18 mouse cellular contexts compared by ENCODE assay signal in genomic region chr1:89107466-89107865, GRCm38 (mm10). TPM values are rescaled to one million over a fixed set of nuclear protein-coding genes. Genes with fewer than 3 reads are reported as not detected.
A peak's percentile ranks its signal among the peaks of the same experiment; 100 is the strongest.
DNase-seq lines count a peak whose midpoint lies in the region; ATAC-seq lines count a peak whose summit lies in the region.
"Had no signal": no experiment of that assay in that cellular context is flagged by ENCODE, and none has a peak within 500 bp of the region (broad histone marks: within the 10 kb centered on the region; RNA-seq: fewer than 3 reads in every experiment).

No protein-coding gene starts in this region.

- H3K9me3 ChIP-seq in heart, embryonic 11.5 days (replicated peaks; ENCODE audit: control insufficient read depth, low read length), result no peaks in the 10 kb centered on the region
- H3K9me3 ChIP-seq in kidney, embryonic 14.5 days (ENCODE audit: control insufficient read depth, low read length), result no peaks in the 10 kb centered on the region
- H3K9me3 ChIP-seq in embryonic facial prominence, embryonic 13.5 days, result no peaks in the 10 kb centered on the region
- H3K9me3 ChIP-seq in limb, embryonic 12.5 days, result no peaks in the 10 kb centered on the region
- H3K9me3 ChIP-seq: liver, embryonic 13.5 days; megakaryocyte, embryonic 14.5 days had no signal

- DNase-seq in heart, postnatal 25 days (ENCODE audit: low spot score), result no peak
- DNase-seq in kidney, postnatal 10 days, result no peak
- no peak for DNase-seq in thymus, postnatal 10 days (ENCODE audit: low spot score in 2 of 2)
- no peak for DNase-seq in natural killer cell, adult 2 months (ENCODE audit: low spot score in 2 of 2)
- DNase-seq: B cell, adult 2 months; cerebellum, adult 2 months; gastrocnemius, postnatal 36 days; liver, embryonic 13.5 days; thymus, postnatal 25 days had no signal

- H3K36me3 ChIP-seq in heart, embryonic 11.5 days (ENCODE audit: control insufficient read depth, insufficient read depth, low read length), result peaks cover 3% of the 10 kb centered on the region; the same call in 1 of the 2 replicates
- H3K36me3 ChIP-seq in kidney, embryonic 14.5 days (ENCODE audit: control insufficient read depth, insufficient read depth, low read length), result no peaks in the 10 kb centered on the region
- H3K36me3 ChIP-seq in embryonic facial prominence, embryonic 13.5 days, result no peaks in the 10 kb centered on the region; the same call in 1 of the 2 replicates
- peaks cover 8% of the 10 kb centered on the region for H3K36me3 ChIP-seq in limb, embryonic 12.5 days
- H3K36me3 ChIP-seq: liver, embryonic 13.5 days had no signal

- no peak overlapping the region for H3K4me2 ChIP-seq in heart, embryonic 11.5 days
- H3K4me2 ChIP-seq in kidney, embryonic 14.5 days (replicated peaks; ENCODE audit: low read depth, low read length), result no peak overlapping the region
- no peak overlapping the region for H3K4me2 ChIP-seq in embryonic facial prominence, embryonic 13.5 days
- no peak overlapping the region for H3K4me2 ChIP-seq in limb, embryonic 12.5 days
- H3K4me2 ChIP-seq: liver, embryonic 13.5 days had no signal

- H3K4me1 ChIP-seq in heart, embryonic 11.5 days (ENCODE audit: control insufficient read depth, insufficient read depth, low read length), result peaks cover 72% of the 10 kb centered on the region
- peaks cover 67% of the 10 kb centered on the region for H3K4me1 ChIP-seq in kidney, embryonic 14.5 days (ENCODE audit: control insufficient read depth, insufficient read depth, low read length)
- H3K4me1 ChIP-seq in embryonic facial prominence, embryonic 13.5 days, result peaks cover 87% of the 10 kb centered on the region
- H3K4me1 ChIP-seq in limb, embryonic 12.5 days (replicated peaks), result peaks cover 87% of the 10 kb centered on the region

- no peak overlapping the region for H3K4me3 ChIP-seq in heart, embryonic 11.5 days (ENCODE audit: low read depth, low read length)
- no peak overlapping the region for H3K4me3 ChIP-seq in kidney, embryonic 14.5 days (ENCODE audit: low read length)
- no peak overlapping the region for H3K4me3 ChIP-seq in embryonic facial prominence, embryonic 13.5 days
- H3K4me3 ChIP-seq in limb, embryonic 12.5 days (replicated peaks), result no peak overlapping the region
- H3K4me3 ChIP-seq: left cerebral cortex, adult 2 months; liver, embryonic 13.5 days; megakaryocyte, embryonic 14.5 days had no signal

- no peak for ATAC-seq in heart, embryonic 11.5 days (replicated peaks; ENCODE audit: insufficient number of reproducible peaks, low FRiP score, low TSS enrichment)
- ATAC-seq in kidney, embryonic 14.5 days (ENCODE audit: low FRiP score, low TSS enrichment), result no peak
- no peak for ATAC-seq in embryonic facial prominence, embryonic 13.5 days (ENCODE audit: insufficient number of reproducible peaks, insufficient read depth, low FRiP score, low TSS enrichment, low read depth)
- no peak for ATAC-seq in limb, embryonic 12.5 days (ENCODE audit: insufficient number of reproducible peaks, insufficient read depth, low FRiP score, low TSS enrichment, low read depth)
- ATAC-seq: forebrain, embryonic 16.5 days; inflammation-experienced regulatory T-cells, adult 6 months had no signal

- WGBS in heart, embryonic 11.5 days (ENCODE audit: insufficient replicate concordance), result 46% methylated on average over 6 of the region's 6 CpGs
- 53% methylated on average over 6 of the region's 6 CpGs for WGBS in kidney, embryonic 14.5 days
- WGBS in embryonic facial prominence, embryonic 13.5 days, result 36% methylated on average over 6 of the region's 6 CpGs
- 50% methylated on average over 6 of the region's 6 CpGs for WGBS in limb, embryonic 12.5 days

- peak overlapping the region; percentile 95 for H3K27ac ChIP-seq in heart, embryonic 11.5 days (ENCODE audit: low read depth, low read length)
- H3K27ac ChIP-seq in kidney, embryonic 14.5 days (ENCODE audit: low read depth, low read length), result peak overlapping the region; percentile 60; the same call in 1 of the 2 replicates
- H3K27ac ChIP-seq in embryonic facial prominence, embryonic 13.5 days, result peak overlapping the region; percentile 83
- peak overlapping the region; percentile 84 for H3K27ac ChIP-seq in limb, embryonic 12.5 days
- H3K27ac ChIP-seq: left cerebral cortex, adult 2 months had no signal

- H3K27me3 ChIP-seq in heart, embryonic 11.5 days (ENCODE audit: control insufficient read depth, insufficient read depth, low read length), result no peaks in the 10 kb centered on the region
- H3K27me3 ChIP-seq in kidney, embryonic 14.5 days (ENCODE audit: control insufficient read depth, insufficient read depth, low read length), result no peaks in the 10 kb centered on the region
- no peaks in the 10 kb centered on the region for H3K27me3 ChIP-seq in embryonic facial prominence, embryonic 13.5 days
- H3K27me3 ChIP-seq in limb, embryonic 12.5 days, result no peaks in the 10 kb centered on the region
- H3K27me3 ChIP-seq: liver, embryonic 13.5 days had no signal

- H3K9ac ChIP-seq in heart, embryonic 11.5 days (ENCODE audit: low read depth, low read length), result no peak overlapping the region
- H3K9ac ChIP-seq in kidney, embryonic 14.5 days (ENCODE audit: low read depth, low read length), result no peak overlapping the region
- H3K9ac ChIP-seq in embryonic facial prominence, embryonic 13.5 days, result no peak overlapping the region
- H3K9ac ChIP-seq in limb, embryonic 12.5 days (replicated peaks), result no peak overlapping the region
- H3K9ac ChIP-seq: liver, embryonic 13.5 days had no signal

- intact Hi-C loops in heart, postnatal 25 days (cut with DNase I), result no loop called here

RNA-seq across cellular contexts. Expression of gene Sh3bp4, which starts 37.3 kb away (rescaled TPM):
- polyA plus RNA-seq in heart, embryonic 11.5 days (2014; fragmentation: Nextera tagmentation; extraction: Ambion mirVana), result 15.3 and 25.2 TPM in 2 replicates
- 10 to 100 TPM; 10.5 to 13.2 TPM for total RNA-seq in heart, postnatal 25 days (2021)
- 14.9 and 26.1 TPM in 2 replicates for polyA plus RNA-seq in kidney, embryonic 14.5 days (2014; fragmentation: Nextera tagmentation; extraction: Ambion mirVana)
- 24.1 and 26.1 TPM in 2 replicates for polyA plus RNA-seq in embryonic facial prominence, embryonic 13.5 days (2015; fragmentation: Nextera tagmentation; extraction: Ambion mirVana)
- polyA plus RNA-seq in limb, embryonic 12.5 days (2016; fragmentation: Nextera tagmentation; extraction: Ambion mirVana), result 22.3 and 23.1 TPM in 2 replicates
- total RNA-seq: MEL had no signal
